8 mouse cellular contexts compared by ENCODE assay signal in the genomic region with DNA sequence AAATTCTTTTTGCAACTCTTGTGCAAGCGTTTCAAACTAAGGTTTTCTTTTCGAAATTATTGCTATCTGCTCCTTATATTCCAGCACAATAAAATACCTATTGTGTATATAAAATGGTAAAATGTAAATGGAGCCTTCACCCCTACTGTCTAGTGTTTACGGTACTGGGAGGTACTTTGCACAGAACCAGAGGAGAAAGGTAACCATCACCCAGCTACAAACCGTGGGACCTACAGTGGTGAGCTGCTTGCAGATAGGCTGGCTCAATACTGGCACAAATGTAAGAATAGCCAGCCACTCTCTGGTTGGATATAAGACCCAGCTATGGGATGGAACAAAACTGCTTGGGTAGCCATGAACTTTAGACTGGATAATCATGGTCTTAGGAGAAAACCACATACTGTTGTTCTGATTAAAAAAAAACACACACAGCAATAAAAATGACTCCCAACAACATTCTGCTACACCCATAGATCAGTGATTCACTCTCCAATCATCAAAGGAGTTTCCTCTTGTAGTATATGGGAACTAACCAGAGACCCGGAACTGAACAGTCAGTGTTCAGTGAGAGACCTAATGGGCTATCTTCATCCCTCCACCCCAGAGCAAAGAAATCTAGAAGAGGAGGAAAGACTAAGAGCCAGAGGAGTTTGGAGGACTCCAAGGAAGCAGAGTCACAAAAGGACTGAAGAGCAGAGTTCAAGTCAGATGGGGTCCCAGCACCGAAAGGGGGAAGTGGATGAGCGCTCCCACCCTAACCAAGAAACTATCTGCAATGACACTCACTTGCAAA. TPM values are rescaled to one million over a fixed set of nuclear protein-coding genes. Genes with fewer than 3 reads are reported as not detected.
A peak's percentile ranks its signal among the peaks of the same experiment; 100 is the strongest.
DNase-seq lines count a peak whose midpoint lies in the region; ATAC-seq lines count a peak whose summit lies in the region.

No protein-coding gene starts in this region.

- no peaks in the 10 kb centered on the region for H3K9me3 ChIP-seq in lung, embryonic 15.5 days
- no peaks in the 10 kb centered on the region for H3K9me3 ChIP-seq in limb, embryonic 11.5 days (ENCODE audit: control insufficient read depth, low read length)
- no peaks in the 10 kb centered on the region for H3K9me3 ChIP-seq in neural tube, embryonic 15.5 days (replicated peaks)

- H3K4me3 ChIP-seq in lung, embryonic 15.5 days, result peak overlapping the region; percentile 99
- H3K4me3 ChIP-seq in limb, embryonic 11.5 days (ENCODE audit: low read depth, low read length), result peak overlapping the region; percentile 96
- peak overlapping the region; percentile 91 for H3K4me3 ChIP-seq in neural tube, embryonic 15.5 days (replicated peaks)

- no peak overlapping the region for H3K9ac ChIP-seq in lung, embryonic 15.5 days
- H3K9ac ChIP-seq in limb, embryonic 11.5 days (ENCODE audit: low read length), result no peak overlapping the region
- no peak overlapping the region for H3K9ac ChIP-seq in neural tube, embryonic 15.5 days (replicated peaks)

- H3K4me1 ChIP-seq in lung, embryonic 15.5 days, result peaks cover 11% of the 10 kb centered on the region; the same call in 1 of the 2 replicates
- no peaks in the 10 kb centered on the region for H3K4me1 ChIP-seq in limb, embryonic 11.5 days (ENCODE audit: control insufficient read depth, insufficient read depth, low read length)
- H3K4me1 ChIP-seq in neural tube, embryonic 15.5 days, result peaks cover 31% of the 10 kb centered on the region

- no peaks in the 10 kb centered on the region for H3K27me3 ChIP-seq in lung, embryonic 15.5 days
- H3K27me3 ChIP-seq in limb, embryonic 11.5 days (ENCODE audit: control insufficient read depth, insufficient read depth, low read length), result no peaks in the 10 kb centered on the region
- no peaks in the 10 kb centered on the region for H3K27me3 ChIP-seq in neural tube, embryonic 15.5 days (replicated peaks)

- H3K36me3 ChIP-seq in lung, embryonic 15.5 days, result no peaks in the 10 kb centered on the region
- H3K36me3 ChIP-seq in limb, embryonic 11.5 days (ENCODE audit: control insufficient read depth, insufficient read depth, low read length), result no peaks in the 10 kb centered on the region
- no peaks in the 10 kb centered on the region for H3K36me3 ChIP-seq in neural tube, embryonic 15.5 days

- WGBS in lung, embryonic 15.5 days, result 61% methylated on average over 7 of the region's 7 CpGs
- 65% methylated on average over 7 of the region's 7 CpGs for WGBS in limb, embryonic 11.5 days
- 65% methylated on average over 7 of the region's 7 CpGs for WGBS in neural tube, embryonic 15.5 days

- ATAC-seq in lung, embryonic 15.5 days (ENCODE audit: borderline replicate concordance, extremely low read depth, low FRiP score, low TSS enrichment), result no peak
- ATAC-seq in erythroblast, adult 5-6 weeks (replicated peaks; ENCODE audit: low FRiP score, poor library complexity, severe bottlenecking), result peak; percentile 34
- ATAC-seq in limb, embryonic 11.5 days (ENCODE audit: insufficient number of reproducible peaks, low FRiP score, low TSS enrichment, low read depth), result no peak
- ATAC-seq in neural tube, embryonic 15.5 days (ENCODE audit: low FRiP score), result peak; percentile 6; the same call in 1 of the 2 replicates
- no peak for ATAC-seq in activated CD4-positive, CD25-positive, alpha-beta regulatory T cell, adult 4 months

- H3K27ac ChIP-seq in lung, embryonic 15.5 days, result no peak overlapping the region
- H3K27ac ChIP-seq in limb, embryonic 11.5 days (replicated peaks; ENCODE audit: low read depth, low read length), result no peak overlapping the region
- no peak overlapping the region for H3K27ac ChIP-seq in neural tube, embryonic 15.5 days (replicated peaks)

- peak overlapping the region; percentile 60 for H3K4me2 ChIP-seq in lung, embryonic 15.5 days
- H3K4me2 ChIP-seq in limb, embryonic 11.5 days (ENCODE audit: low read depth, severe bottlenecking), result peak overlapping the region; percentile 56
- peak overlapping the region; percentile 52 for H3K4me2 ChIP-seq in neural tube, embryonic 15.5 days

- no peak for DNase-seq in lung, postnatal 36 days
- DNase-seq in limb, embryonic 11.5 days (ENCODE audit: low spot score), result no peak
- DNase-seq in thymus, adult 18-20 months, result no peak
- no peak for DNase-seq in cerebellum, adult 9-10 months

RNA-seq across cellular contexts. Expression of gene Vps4b, which starts 0.7 kb away (rescaled TPM):
- polyA plus RNA-seq in lung, embryonic 15.5 days (2015; fragmentation: Nextera tagmentation; extraction: Ambion mirVana), result 67.6 and 69.7 TPM in 2 replicates
- 35.9 and 101 TPM in 2 replicates for total RNA-seq in erythroblast, adult 5-6 weeks (2015; ENCODE audit: low replicate concordance)
- total RNA-seq in erythroblast, adult 5-6 weeks (2017; ENCODE audit: low replicate concordance), result 50.0 and 56.3 TPM in 2 replicates
- 76.8 and 82.1 TPM in 2 replicates for polyA plus RNA-seq in limb, embryonic 11.5 days (2014; fragmentation: Nextera tagmentation; extraction: Ambion mirVana)
- polyA plus RNA-seq in neural tube, embryonic 15.5 days (2015; fragmentation: Nextera tagmentation; extraction: Ambion mirVana), result 29.0 and 42.3 TPM in 2 replicates
- 10 to 100 TPM; 64.6 to 65.5 TPM for polyA plus RNA-seq in activated CD4-positive, CD25-positive, alpha-beta regulatory T cell, adult 4 months (2017; shearing (Covaris generic))

RNA-seq across cellular contexts. Expression of gene Kdsr, which starts 37.7 kb away (rescaled TPM):
- polyA plus RNA-seq in lung, embryonic 15.5 days (2015; fragmentation: Nextera tagmentation; extraction: Ambion mirVana), result 16.9 and 17.1 TPM in 2 replicates
- total RNA-seq in erythroblast, adult 5-6 weeks (2015; ENCODE audit: low replicate concordance), result 1.9 and 3.3 TPM in 2 replicates
- 2.2 and 3.2 TPM in 2 replicates for total RNA-seq in erythroblast, adult 5-6 weeks (2017; ENCODE audit: low replicate concordance)
- 10.4 and 11.2 TPM in 2 replicates for polyA plus RNA-seq in limb, embryonic 11.5 days (2014; fragmentation: Nextera tagmentation; extraction: Ambion mirVana)
- 10.1 and 12.1 TPM in 2 replicates for polyA plus RNA-seq in neural tube, embryonic 15.5 days (2015; fragmentation: Nextera tagmentation; extraction: Ambion mirVana)
- 10 to 100 TPM; 26.6 to 27.8 TPM for polyA plus RNA-seq in activated CD4-positive, CD25-positive, alpha-beta regulatory T cell, adult 4 months (2017; shearing (Covaris generic))

Comparison
In these comparisons a context has a peak if more than half of its experiments do, and no peak if none do; other contexts are left out.
1. ATAC-seq: peak in erythroblast, adult 5-6 weeks (single experiment) and neural tube, embryonic 15.5 days (single experiment); none in lung, embryonic 15.5 days (single experiment), limb, embryonic 11.5 days (single experiment) and activated CD4-positive, CD25-positive, alpha-beta regulatory T cell, adult 4 months (single experiment).
2. Peak in every context shown above with its lines, with median percentiles within 50 percentile points of each other: H3K4me2 ChIP-seq and H3K4me3 ChIP-seq.